Mouse (Mus musculus) brain, embryonic 14.5 days (tissue): ENCODE measurements around the gene Fbxl20.

ENCODE experiments used
- CTCF ChIP-seq: fragments of 200-500 bp; IDR thresholded peaks from 2 replicates; pipeline ENCODE4 v1.5.1; 2012; ENCODE audit warnings: inconsistent platforms, mild to moderate bottlenecking, moderate library complexity, borderline replicate concordance; ENCODE audit not compliant: insufficient read depth, insufficient read length; ENCODE audit errors: extremely low read depth
- POLR2A ChIP-seq: fragments of 200-500 bp; IDR thresholded peaks from 2 replicates; pipeline ENCODE4 v1.6.1; 2012; ENCODE audit warnings: mild to moderate bottlenecking, inconsistent platforms, borderline replicate concordance; ENCODE audit not compliant: poor library complexity, insufficient read depth, insufficient read length, severe bottlenecking; ENCODE audit errors: extremely low read depth

GRCm38 (mm10) chr11:98049672-98050519 lies 100.3 kb downstream of the Fbxl20 start:
- TF ChIP-seq POLR2A, result no peak
- TF ChIP-seq CTCF, result no peak
